Mouse (Mus musculus): Measurements from ENCODE around the gene Cacnb4.

Gene Cacnb4

GRCm38 (mm10) chr2:52647255-52647998 lies 29.2 kb downstream of the Cacnb4 start:
- DNase-seq, result no peak

- no peak for DNase-seq
Observed at GRCm38 (mm10) chr2:52643657-52644056, 33.0 kb downstream of the Cacnb4 start.

- no peak for DNase-seq
Observed at GRCm38 (mm10) chr2:52639530-52639875, 37.1 kb downstream of the Cacnb4 start.

- peak; percentile 27 for DNase-seq
Observed at GRCm38 (mm10) chr2:52638857-52639529, 37.6 kb downstream of the Cacnb4 start.

- no peak for DNase-seq
Observed at GRCm38 (mm10) chr2:52638226-52638625, 38.4 kb downstream of the Cacnb4 start.

GRCm38 (mm10) chr2:52636051-52636450 lies 40.6 kb downstream of the Cacnb4 start:
- peak; percentile 69 for DNase-seq

GRCm38 (mm10) chr2:52635358-52635757 lies 41.3 kb downstream of the Cacnb4 start:
- DNase-seq, result no peak

- DNase-seq, result peak; percentile 72
Observed at GRCm38 (mm10) chr2:52632880-52633279, 43.8 kb downstream of the Cacnb4 start.

GRCm38 (mm10) chr2:52628186-52628585 lies 48.4 kb downstream of the Cacnb4 start:
- DNase-seq, result no peak

- no peak for DNase-seq
Observed at GRCm38 (mm10) chr2:52626266-52626665, 50.4 kb downstream of the Cacnb4 start.

GRCm38 (mm10) chr2:52625731-52626130 lies 50.9 kb downstream of the Cacnb4 start:
- no peak for DNase-seq

GRCm38 (mm10) chr2:52623921-52624404 lies 52.7 kb downstream of the Cacnb4 start:
- no peak for DNase-seq

GRCm38 (mm10) chr2:52623461-52623860 lies 53.2 kb downstream of the Cacnb4 start:
- peak; percentile 80 for DNase-seq

- DNase-seq, result no peak
Observed at GRCm38 (mm10) chr2:52622616-52623015, 54.0 kb downstream of the Cacnb4 start.

- DNase-seq, result no peak
Observed at GRCm38 (mm10) chr2:52619406-52619974, 57.1 kb downstream of the Cacnb4 start.

GRCm38 (mm10) chr2:52618804-52619203 lies 57.8 kb downstream of the Cacnb4 start:
- DNase-seq, result no peak

- no peak for DNase-seq
Observed at GRCm38 (mm10) chr2:52615429-52615828, 61.2 kb downstream of the Cacnb4 start.

GRCm38 (mm10) chr2:52613888-52614287 lies 62.7 kb downstream of the Cacnb4 start:
- no peak for DNase-seq

- DNase-seq, result no peak
Observed at GRCm38 (mm10) chr2:52609486-52609885, 67.1 kb downstream of the Cacnb4 start.

- no peak for DNase-seq
Observed at GRCm38 (mm10) chr2:52607857-52608485, 68.7 kb downstream of the Cacnb4 start.

- no peak for DNase-seq
Observed at GRCm38 (mm10) chr2:52606331-52606730, 70.3 kb downstream of the Cacnb4 start.

- DNase-seq, result peak; percentile 72
Observed at GRCm38 (mm10) chr2:52605321-52605720, 71.3 kb downstream of the Cacnb4 start.

- DNase-seq, result no peak
Observed at GRCm38 (mm10) chr2:52604651-52605020, 72.0 kb downstream of the Cacnb4 start.

Data from kidney, adult 9 months (tissue).